In the genomic region with DNA sequence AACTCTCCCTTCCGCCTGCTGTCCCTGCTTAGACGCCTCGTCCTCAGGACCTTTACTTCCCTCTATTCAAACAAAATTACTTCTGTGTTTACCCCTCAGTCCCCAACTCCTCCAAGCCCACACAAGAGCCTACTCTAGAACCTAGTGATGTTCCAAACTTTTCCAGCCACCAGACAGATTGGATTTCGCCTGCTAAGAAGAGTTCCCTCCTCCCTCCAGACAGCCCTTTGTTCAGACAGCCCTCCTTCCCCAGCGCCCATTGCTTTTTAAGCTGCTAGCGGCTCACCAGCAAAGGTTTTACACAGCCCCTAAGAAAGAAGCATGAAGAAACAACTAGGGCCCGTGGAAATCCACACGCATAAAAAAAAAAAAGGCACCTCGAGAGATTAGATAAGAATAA, we compare ENCODE assay signal across 8 mouse cellular contexts. TPM values are rescaled to one million over a fixed set of nuclear protein-coding genes. Genes with fewer than 3 reads are reported as not detected.
DNase-seq lines count a peak whose midpoint lies in the region; ATAC-seq and TF ChIP-seq lines count a peak whose summit lies in the region.

No protein-coding gene starts in this region.

- peak overlapping the region; percentile 89 for H3K9ac ChIP-seq in forebrain, embryonic 13.5 days
- H3K9ac ChIP-seq in limb, embryonic 11.5 days (ENCODE audit: low read length): peak overlapping the region; percentile 93
- H3K9ac ChIP-seq in neural tube, embryonic 13.5 days: peak overlapping the region; percentile 89

- no peak for TF ChIP-seq POLR2A in cerebellum, adult 2 months (IDR thresholded peaks at IDR 0.05; ENCODE audit: borderline replicate concordance, insufficient read depth, low read length)

- peak overlapping the region; percentile 88; the same call in 1 of the 2 replicates for H3K27ac ChIP-seq in layer of hippocampus, adult 2 months
- no peak overlapping the region for H3K27ac ChIP-seq in forebrain, embryonic 13.5 days
- H3K27ac ChIP-seq in limb, embryonic 11.5 days (replicated peaks; ENCODE audit: low read depth, low read length): no peak overlapping the region
- peak overlapping the region; percentile 92; the same call in 1 of the 2 replicates for H3K27ac ChIP-seq in neural tube, embryonic 13.5 days (replicated peaks)
- H3K27ac ChIP-seq in cerebellum, adult 2 months (ENCODE audit: insufficient read depth, low read length): no peak overlapping the region

- peak overlapping the region; percentile 85 for H3K4me3 ChIP-seq in layer of hippocampus, adult 2 months
- peak overlapping the region; percentile 74 for H3K4me3 ChIP-seq in forebrain, embryonic 13.5 days
- peak overlapping the region; percentile 69 for H3K4me3 ChIP-seq in limb, embryonic 11.5 days (ENCODE audit: low read depth, low read length)
- peak overlapping the region; percentile 70 for H3K4me3 ChIP-seq in neural tube, embryonic 13.5 days
- H3K4me3 ChIP-seq in cerebellum, adult 2 months (replicated peaks; ENCODE audit: insufficient read depth, low read depth, low read length): no peak overlapping the region

- WGBS in forebrain, embryonic 13.5 days: 20% methylated on average over 9 of the region's 9 CpGs
- 36% methylated on average over 9 of the region's 9 CpGs for WGBS in limb, embryonic 11.5 days
- 28% methylated on average over 9 of the region's 9 CpGs for WGBS in neural tube, embryonic 13.5 days
- WGBS in cerebellum, adult 2 months: 67% methylated on average over 9 of the region's 9 CpGs

- ATAC-seq in forebrain, embryonic 13.5 days: no peak
- no peak for ATAC-seq in limb, embryonic 11.5 days (ENCODE audit: insufficient number of reproducible peaks, low FRiP score, low TSS enrichment, low read depth)
- ATAC-seq in neural tube, embryonic 13.5 days (ENCODE audit: low read depth): no peak

- TF ChIP-seq CTCF in layer of hippocampus, adult 2 months (conservative IDR thresholded peaks at IDR 0.05): no peak
- no peak for TF ChIP-seq CTCF in cerebellum, adult 2 months (IDR thresholded peaks at IDR 0.05; ENCODE audit: borderline replicate concordance, insufficient read depth, low read depth, low read length)

- peaks cover 14% of the 10 kb centered on the region for H3K36me3 ChIP-seq in forebrain, embryonic 13.5 days (ENCODE audit: poor library complexity, severe bottlenecking)
- H3K36me3 ChIP-seq in limb, embryonic 11.5 days (ENCODE audit: control insufficient read depth, insufficient read depth, low read length): no peaks in the 10 kb centered on the region; the same call in 1 of the 2 replicates
- peaks cover 15% of the 10 kb centered on the region; the same call in 1 of the 2 replicates for H3K36me3 ChIP-seq in neural tube, embryonic 13.5 days

- peaks cover 38% of the 10 kb centered on the region for H3K4me1 ChIP-seq in forebrain, embryonic 13.5 days
- H3K4me1 ChIP-seq in limb, embryonic 11.5 days (ENCODE audit: control insufficient read depth, insufficient read depth, low read length): peaks cover 34% of the 10 kb centered on the region
- H3K4me1 ChIP-seq in neural tube, embryonic 13.5 days (replicated peaks): peaks cover 43% of the 10 kb centered on the region
- H3K4me1 ChIP-seq in cerebellum, adult 2 months (ENCODE audit: control insufficient read depth, insufficient read depth, low read length): no peaks in the 10 kb centered on the region

- no peak for DNase-seq in layer of hippocampus, adult 2 months (ENCODE audit: low spot score in 2 of 2)
- no peak for DNase-seq in layer of hippocampus, adult 11-12 months (ENCODE audit: low spot score)
- peak; percentile 47 for DNase-seq in limb, embryonic 11.5 days (ENCODE audit: low spot score)
- no peak for DNase-seq in cerebellum, adult 2 months
- DNase-seq in right cerebral cortex, postnatal 36 days (ENCODE audit: low spot score in 2 of 2): no peak
- DNase-seq in cerebellum, adult 9-11 months: no peak

- no peaks in the 10 kb centered on the region for H3K9me3 ChIP-seq in forebrain, embryonic 13.5 days (replicated peaks)
- no peaks in the 10 kb centered on the region for H3K9me3 ChIP-seq in limb, embryonic 11.5 days (ENCODE audit: control insufficient read depth, low read length)
- no peaks in the 10 kb centered on the region for H3K9me3 ChIP-seq in neural tube, embryonic 13.5 days

- H3K27me3 ChIP-seq in forebrain, embryonic 13.5 days: no peaks in the 10 kb centered on the region
- no peaks in the 10 kb centered on the region for H3K27me3 ChIP-seq in limb, embryonic 11.5 days (ENCODE audit: control insufficient read depth, insufficient read depth, low read length)
- no peaks in the 10 kb centered on the region for H3K27me3 ChIP-seq in neural tube, embryonic 13.5 days
- no peaks in the 10 kb centered on the region for H3K27me3 ChIP-seq in cerebellum, adult 2 months (ENCODE audit: control insufficient read depth, insufficient read depth, low read length)

- peak overlapping the region; percentile 93 for H3K4me2 ChIP-seq in forebrain, embryonic 13.5 days
- peak overlapping the region; percentile 92 for H3K4me2 ChIP-seq in limb, embryonic 11.5 days (ENCODE audit: low read depth, severe bottlenecking)
- peak overlapping the region; percentile 85 for H3K4me2 ChIP-seq in neural tube, embryonic 13.5 days

RNA-seq across cellular contexts. Expression of a gene that starts 2.0 kb away (rescaled TPM):
- total RNA-seq in layer of hippocampus, adult 2 months (2021): 100 to 1,000 TPM; 124 to 125 TPM
- 25.6 and 29.4 TPM in 2 replicates for polyA plus RNA-seq in forebrain, embryonic 13.5 days (2015; fragmentation: Nextera tagmentation; extraction: Ambion mirVana)
- polyA plus RNA-seq in limb, embryonic 11.5 days (2014; fragmentation: Nextera tagmentation; extraction: Ambion mirVana): 53.3 and 55.9 TPM in 2 replicates
- polyA plus RNA-seq in neural tube, embryonic 13.5 days (2015; fragmentation: Nextera tagmentation; extraction: Ambion mirVana): 21.2 and 21.9 TPM in 2 replicates
- 73.6 and 88.5 TPM in 2 replicates for polyA plus RNA-seq in cerebellum, adult 2 months (2012; rRNA removed)

Comparison
In these comparisons a context has a peak if more than half of its experiments do, and no peak if none do; other contexts are left out.
1. H3K27ac ChIP-seq: peak in layer of hippocampus, adult 2 months (single experiment) and neural tube, embryonic 13.5 days (single experiment); none in forebrain, embryonic 13.5 days (single experiment), limb, embryonic 11.5 days (single experiment) and cerebellum, adult 2 months (single experiment).
2. Peak in every context shown above with its lines, with median percentiles within 50 percentile points of each other: H3K4me2 ChIP-seq and H3K9ac ChIP-seq.